Mouse (Mus musculus) urinary bladder, adult 18-20 months (tissue): ENCODE results near the gene Thsd1.
A peak's percentile ranks its signal among the peaks of the same experiment; 100 is the strongest.

Experiments
- DNase-seq, 2 experiments: peaks; one replicate each; pipeline ENCODE4 v3.0.0; 2022; ENCODE audit warnings: low spot score in 2 of 2, mixed read lengths in 2 of 2

Thsd1 gene

DNA sequence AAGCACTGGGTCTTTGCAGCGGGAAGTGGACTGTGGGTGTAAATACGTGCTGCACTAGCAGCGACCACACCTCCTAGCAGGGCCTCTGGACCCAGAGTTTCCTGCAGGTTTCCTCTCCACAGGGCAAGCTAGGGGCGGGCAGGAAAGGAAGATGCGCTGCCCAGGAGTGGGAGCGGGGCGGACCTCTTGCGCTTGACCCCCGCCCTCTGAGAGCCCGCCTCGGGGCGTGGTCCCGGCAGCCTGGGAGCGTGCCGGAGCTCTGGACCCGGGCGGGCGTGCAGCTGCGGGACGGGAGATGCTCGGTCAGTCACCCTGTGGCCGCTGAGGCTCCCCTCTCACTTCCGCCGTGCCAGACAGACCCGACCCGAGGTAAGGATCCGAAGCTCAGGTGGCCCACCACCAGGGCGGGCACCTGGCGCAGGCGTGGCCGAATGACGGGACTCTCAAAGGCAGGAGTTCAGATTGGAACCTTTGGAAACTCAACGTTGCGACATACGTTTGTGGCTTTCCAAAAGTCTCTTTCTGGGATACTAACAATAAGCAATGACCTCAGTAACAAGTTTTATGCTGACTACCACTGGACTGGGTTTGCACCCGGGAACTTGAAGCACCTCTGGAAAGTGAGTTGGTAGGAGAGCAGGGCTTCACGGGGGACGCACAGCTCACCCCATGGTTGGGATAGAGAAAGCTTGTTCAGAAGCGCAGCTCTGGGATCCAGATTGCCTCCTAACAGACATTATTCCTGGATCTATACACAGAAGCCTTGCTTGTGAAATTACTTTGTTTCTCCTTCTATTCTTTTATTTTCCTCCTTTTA is at the start of gene Thsd1:
Thsd1 (plus strand) TSS at position 253 of the 817 bp plus-strand sequence.
- peak; percentile 34 to 46 for DNase-seq

DNA sequence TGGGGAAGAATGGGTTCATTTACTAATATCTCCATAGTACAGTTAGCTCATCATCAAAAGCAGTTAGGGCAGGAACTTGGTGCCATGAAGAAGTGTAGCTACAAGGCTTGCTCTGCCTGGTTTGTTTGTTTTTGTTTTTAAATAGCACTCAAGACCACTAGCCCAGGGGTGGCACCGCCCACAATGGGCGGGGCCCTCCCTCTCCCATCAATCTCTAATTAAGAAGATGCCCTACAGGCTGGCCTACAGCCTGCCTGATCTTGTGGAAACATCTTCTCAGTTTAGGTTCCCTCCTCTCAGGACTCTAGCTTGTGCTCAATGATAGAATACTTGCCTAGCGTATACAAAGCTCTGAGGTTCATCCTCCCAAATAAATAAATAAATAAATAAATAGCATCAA is 42.2 kb upstream of the Thsd1 start:
- DNase-seq: no peak

DNA sequence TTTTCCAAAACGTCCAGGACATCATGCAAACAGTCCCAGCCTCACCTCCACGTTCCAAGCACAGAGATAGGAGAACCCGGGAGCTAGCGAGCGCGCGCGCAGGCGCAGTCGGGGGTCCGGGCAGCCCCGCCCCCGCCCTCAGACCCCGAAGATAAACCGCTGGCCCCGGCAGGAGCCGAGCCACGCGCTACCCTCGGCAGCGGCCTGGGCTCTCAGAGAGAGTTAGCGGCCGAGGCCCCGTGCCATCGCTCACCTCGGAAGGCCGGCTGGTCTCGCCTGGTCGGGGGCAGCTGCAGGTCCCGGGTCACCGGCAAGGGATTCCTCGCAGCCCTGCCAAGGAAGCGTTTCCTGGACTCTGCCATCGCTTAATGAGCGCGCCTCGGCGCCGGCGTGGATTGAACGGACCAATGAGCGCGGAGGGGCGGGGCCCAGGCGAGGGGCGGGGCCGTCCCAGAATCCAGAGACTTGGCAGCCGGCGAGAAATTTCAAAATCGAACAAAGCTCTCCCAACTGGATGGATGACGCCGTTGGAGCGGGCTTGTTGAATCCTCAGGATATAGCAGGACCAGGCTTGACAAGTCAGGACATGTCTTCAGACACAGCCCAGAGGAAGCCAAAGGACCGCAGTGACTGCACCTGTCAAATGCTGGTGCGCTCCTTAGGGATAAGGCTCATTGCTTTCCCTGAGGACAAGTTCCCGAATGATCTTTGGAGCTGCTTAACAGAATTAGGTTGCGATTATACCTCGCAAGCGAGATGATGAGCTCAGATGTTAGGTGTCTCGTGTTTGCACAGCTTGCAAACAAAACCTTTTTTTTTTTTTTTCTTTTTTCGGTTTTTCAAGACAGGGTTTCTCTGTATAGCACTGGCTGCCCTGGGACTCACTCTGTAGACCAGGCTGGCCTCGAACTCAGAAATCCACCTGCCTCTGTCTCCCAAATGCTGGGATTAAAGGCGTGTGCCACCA is 41.4 kb upstream of the Thsd1 start, which contains the start of gene Ckap2:
Ckap2 (minus strand) TSS at position 389 of the 967 bp plus-strand sequence.
- peak; percentile 81 for DNase-seq

DNA sequence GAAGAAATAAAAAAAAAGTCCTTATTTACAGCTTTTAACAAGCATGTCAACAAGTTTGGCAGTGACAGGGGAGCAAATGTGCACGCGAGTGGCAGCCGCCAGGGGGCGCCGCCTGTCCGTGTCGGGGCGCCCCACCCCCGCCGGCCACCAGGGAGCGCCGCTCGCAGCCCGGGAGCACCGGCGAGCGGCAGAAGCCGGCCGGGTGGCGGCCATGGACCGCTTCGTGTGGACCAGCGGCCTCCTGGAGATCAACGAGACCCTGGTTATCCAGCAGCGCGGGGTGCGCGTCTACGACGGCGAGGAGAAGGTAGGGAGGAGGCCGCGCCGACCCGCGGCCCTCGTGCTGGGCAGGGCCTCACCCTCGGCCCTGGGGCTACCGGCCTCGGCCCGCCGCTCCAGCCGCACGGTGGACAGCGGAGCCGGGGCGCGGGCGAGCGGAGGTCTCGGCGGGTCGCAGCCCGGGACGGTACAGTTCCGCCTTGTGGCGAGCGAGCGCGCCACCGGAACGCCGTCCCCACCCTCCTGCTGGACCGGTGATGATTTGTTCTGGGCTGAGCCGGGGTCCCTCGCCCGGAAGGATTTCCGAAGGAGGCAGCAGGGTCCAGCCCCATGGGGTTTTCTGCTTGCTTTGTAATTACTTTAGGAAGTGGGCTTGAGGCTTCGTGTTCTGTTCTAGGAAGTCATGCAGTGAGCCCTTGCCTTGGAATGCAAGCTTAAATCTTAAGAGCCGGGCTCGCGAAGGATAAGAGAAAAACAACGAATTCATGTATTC is 34.3 kb upstream of the Thsd1 start, which contains the start of gene Vps36:
Vps36 (plus strand) TSS at position 150 of the 772 bp plus-strand sequence.
- DNase-seq: peak; percentile 79 to 86

GRCm38 (mm10) chr8:22193432-22194010 is 33.6 kb upstream of the Thsd1 start:
- peak; percentile 37 to 45 for DNase-seq

- no peak for DNase-seq
These were observed 29.2 kb upstream of the Thsd1 start for GRCm38 (mm10) chr8:22197914-22198313.

DNA sequence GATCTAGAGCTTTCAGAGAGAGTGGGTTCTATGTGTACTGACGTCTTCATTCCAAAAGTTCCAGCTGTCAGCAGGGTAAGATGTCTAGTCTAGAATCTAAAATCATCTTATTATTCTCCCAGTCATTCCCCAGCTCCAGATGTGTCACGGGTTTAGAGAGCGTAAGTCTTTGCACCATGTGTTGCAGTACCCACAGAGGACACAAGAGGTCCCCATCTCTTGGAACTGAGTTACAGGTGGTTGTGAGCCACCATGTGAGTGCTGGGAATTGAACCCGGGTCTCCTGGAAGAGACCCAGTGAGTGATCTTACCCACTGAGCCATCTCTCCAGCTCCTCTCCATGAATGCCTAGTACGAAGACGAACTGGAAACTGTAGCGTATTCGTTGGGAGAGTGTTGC is 27.6 kb upstream of the Thsd1 start:
- DNase-seq: no peak

DNA sequence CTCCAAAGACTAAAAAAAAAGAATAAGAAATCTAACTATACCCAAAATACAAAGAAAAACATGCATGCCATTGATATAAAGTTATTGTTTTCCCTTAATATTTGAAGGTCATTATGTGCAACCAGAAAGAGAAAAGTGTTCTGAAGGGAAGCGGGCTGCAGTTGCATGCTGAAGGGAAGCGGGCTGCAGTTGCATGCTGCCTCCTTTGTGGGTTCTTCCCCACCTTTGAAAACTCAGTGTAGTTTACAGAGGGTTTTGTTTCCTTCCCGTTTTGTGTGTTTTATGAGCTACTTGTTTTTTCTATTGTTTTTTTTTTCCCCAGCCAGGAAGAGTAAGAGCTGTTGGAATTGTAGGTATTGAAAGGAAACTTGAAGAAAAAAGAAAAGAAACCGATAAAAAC is 19.6 kb upstream of the Thsd1 start:
- DNase-seq: no peak

DNA sequence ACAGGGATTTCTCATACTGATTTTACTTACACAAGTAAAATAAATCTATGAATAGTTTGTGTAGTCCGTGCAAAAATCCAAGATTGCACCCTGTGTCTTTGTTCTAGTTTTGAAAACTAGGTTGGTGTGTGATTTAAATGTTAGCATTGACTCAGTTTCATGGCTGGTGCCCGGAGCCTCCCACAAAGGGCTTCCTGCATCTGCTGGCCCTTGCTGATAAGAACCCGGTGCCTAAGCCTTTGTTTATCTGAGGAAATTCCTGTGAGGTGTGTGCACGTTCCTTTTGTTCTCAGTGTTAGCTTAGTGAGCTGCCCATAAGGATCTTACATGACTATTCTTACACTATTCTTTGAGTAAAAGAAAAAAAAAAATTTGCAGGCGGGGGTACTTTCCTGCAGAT is 18.1 kb upstream of the Thsd1 start:
- DNase-seq: peak in 1 of 2 experiments; percentile 28

DNA sequence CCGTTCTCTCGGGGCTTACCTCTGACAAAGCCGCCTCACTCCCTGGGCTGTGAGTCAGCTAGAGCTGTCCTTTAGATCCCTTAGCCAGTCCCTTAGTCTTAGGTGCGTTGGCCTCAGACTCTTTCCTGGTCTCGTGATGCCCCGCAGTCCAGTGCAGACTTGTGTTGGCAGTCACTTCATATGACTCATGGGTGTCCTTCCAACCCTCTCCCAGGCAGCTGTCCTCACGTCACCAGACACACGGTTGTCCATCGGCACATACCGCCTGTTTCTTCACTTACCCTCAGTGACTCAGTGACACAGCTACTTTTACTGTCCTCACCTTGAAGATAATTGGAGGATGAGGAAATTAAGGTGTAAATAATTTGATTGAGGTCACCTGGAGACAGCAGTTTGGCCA is 12.3 kb upstream of the Thsd1 start:
- DNase-seq: peak; percentile 31 to 49

- peak; percentile 15 to 20 for DNase-seq
These were observed 752 bp upstream of the Thsd1 start for GRCm38 (mm10) chr8:22226361-22226760.

DNA sequence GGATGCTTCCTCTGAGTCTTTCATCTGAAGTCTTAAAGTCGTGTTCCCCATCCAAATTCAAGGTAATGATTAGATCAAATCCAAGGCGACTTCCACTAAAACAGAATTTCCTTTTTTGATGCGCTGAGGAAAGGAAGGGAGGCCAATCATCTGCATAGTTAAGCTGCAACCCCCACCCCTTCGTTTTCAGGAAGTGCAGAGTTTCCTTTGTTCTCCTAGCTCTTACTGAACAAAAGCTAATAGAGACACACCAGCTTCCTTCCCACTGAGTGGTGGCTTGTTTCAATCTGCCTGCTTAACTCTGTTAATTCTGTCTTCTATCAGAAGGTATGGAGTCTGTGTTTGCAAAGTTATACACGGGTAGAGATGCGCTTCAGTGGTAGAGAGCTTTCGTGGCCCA is 1.5 kb downstream of the Thsd1 start:
- no peak for DNase-seq

GRCm38 (mm10) chr8:22242986-22243385 is 15.9 kb downstream of the Thsd1 start:
- DNase-seq: no peak

- no peak for DNase-seq
These were observed 18.6 kb downstream of the Thsd1 start for GRCm38 (mm10) chr8:22245663-22246062.

GRCm38 (mm10) chr8:22247956-22248355 is 20.8 kb downstream of the Thsd1 start:
- no peak for DNase-seq

GRCm38 (mm10) chr8:22249080-22249479 is 22.0 kb downstream of the Thsd1 start:
- no peak for DNase-seq

GRCm38 (mm10) chr8:22258946-22259450 is 31.9 kb downstream of the Thsd1 start:
- no peak for DNase-seq

- no peak for DNase-seq
These were observed 32.4 kb downstream of the Thsd1 start for GRCm38 (mm10) chr8:22259531-22259930.

DNA sequence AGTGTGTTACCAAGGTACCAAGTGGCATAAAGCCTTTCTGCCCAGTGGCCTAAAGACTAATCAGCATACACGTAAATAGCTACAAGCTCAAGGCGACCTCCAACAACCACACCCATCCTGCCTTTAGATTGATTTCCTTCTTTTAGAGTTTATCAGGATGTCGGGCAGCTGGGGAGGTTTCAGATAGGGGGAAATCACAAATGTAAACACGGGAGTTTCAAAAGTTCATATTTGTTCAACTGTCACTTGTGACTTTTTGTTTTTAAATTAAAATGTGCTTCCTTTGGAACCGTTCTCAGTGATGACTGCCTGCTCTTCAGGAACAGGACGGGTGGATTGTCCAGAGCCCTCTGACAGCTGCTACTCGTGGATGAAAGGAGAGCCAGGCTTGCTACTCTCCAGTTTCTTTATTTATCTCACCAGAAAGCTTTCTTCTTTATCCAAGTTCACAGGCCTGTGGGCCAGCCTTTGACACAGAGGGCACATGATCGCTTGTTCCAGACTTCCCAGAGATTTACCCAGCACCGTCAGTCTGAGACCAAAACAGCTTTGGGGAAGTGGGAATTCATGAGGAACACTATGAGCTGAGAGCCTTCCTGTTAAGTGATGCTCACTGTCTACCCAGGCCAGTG is 33.1 kb downstream of the Thsd1 start:
- DNase-seq: no peak

DNA sequence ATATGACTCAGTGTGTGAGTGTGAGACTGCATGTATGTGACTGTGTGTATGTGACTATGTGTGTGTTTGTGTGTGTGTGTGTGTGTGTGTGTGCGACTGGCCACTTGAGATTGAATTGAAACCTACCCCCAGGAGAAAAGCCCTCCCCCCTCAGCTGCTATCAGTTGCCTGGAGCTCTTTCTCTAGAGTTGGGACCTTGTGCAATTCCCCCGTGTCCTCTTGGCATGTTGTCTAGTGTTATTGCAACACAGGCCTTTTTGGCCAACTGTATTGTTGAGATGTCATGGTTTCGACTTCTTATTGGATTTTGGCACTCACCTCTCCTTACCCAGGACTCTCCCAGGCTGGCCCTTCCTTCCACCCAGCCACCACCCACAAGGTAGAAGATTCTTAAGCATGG is 35.2 kb downstream of the Thsd1 start:
- no peak for DNase-seq
